Mouse (Mus musculus) lung, embryonic 16.5 days (tissue): ENCODE results near the gene S1pr3. TPM values are rescaled to one million over a fixed set of nuclear protein-coding genes. Genes with fewer than 3 reads are reported as not detected.

Source experiments
- ATAC-seq: fragments of 200-750 bp; cut with Nextera tagmentation; 2 replicates; pipeline ENCODE4 v1.8.0; 2017; ENCODE audit warnings: low read depth, mild to moderate bottlenecking, moderate library complexity
- H3K27ac ChIP-seq: fragments of 300-500 bp; sonication (generic); 2 replicates; pipeline ENCODE4 v1.5.1; 2014; ENCODE audit warnings: mild to moderate bottlenecking, control low read depth, low read length
- H3K27me3 ChIP-seq: fragments of 300-500 bp; sonication (generic); 2 replicates; pipeline ENCODE4 v1.6.1; 2014; ENCODE audit warnings: low read depth, low read length, mixed read lengths; ENCODE audit not compliant: control insufficient read depth, insufficient read depth
- H3K36me3 ChIP-seq: fragments of 300-500 bp; sonication (generic); 2 replicates; pipeline ENCODE4 v1.6.1; 2014; ENCODE audit warnings: low read length; ENCODE audit not compliant: control insufficient read depth, insufficient read depth
- H3K4me1 ChIP-seq: fragments of 300-500 bp; sonication (generic); replicated peaks from 2 replicates; pipeline ENCODE4 v1.6.1; 2014; ENCODE audit warnings: low read length, mixed read lengths; ENCODE audit not compliant: control insufficient read depth, insufficient read depth
- H3K4me2 ChIP-seq: fragments of 300-500 bp; sonication (generic); 2 replicates; pipeline ENCODE4 v1.6.1; 2014; ENCODE audit warnings: low read depth, low read length, control low read depth
- H3K4me3 ChIP-seq: fragments of 300-500 bp; sonication (generic); 2 replicates; pipeline ENCODE4 v1.5.1; 2014; ENCODE audit warnings: mild to moderate bottlenecking, low read length, control low read depth
- H3K9ac ChIP-seq: fragments of 300-500 bp; sonication (generic); 2 replicates; pipeline ENCODE4 v1.6.1; 2014; ENCODE audit warnings: low read length, control low read depth
- H3K9me3 ChIP-seq: fragments of 300-500 bp; sonication (generic); 2 replicates; pipeline ENCODE4 v1.6.1; 2016; ENCODE audit warnings: low read length; ENCODE audit not compliant: control insufficient read depth
- WGBS: fragments of 180-500 bp; shearing (Covaris S2); extraction: QIAGEN DNeasy Blood & Tissue Kit; methylation state at CpG from one replicate; pipeline ENCODE4 v1.1.7; 2014; 5-methylcytosine and 5-hydroxymethylcytosine counted together
- polyA plus RNA-seq: library from polyadenylated mRNA; unstranded; fragments of >200 nt; fragmentation: Nextera tagmentation; extraction: Ambion mirVana; gene quantifications from 2 replicates; pipeline ENCODE4 v1.2.1, GENCODE M21; 2015

Gene S1pr3
- polyA plus RNA-seq, 1 experiment from 2014 or later: 117 TPM

- Histone ChIP-seq H3K4me1 (peaks cover 26% of the 10 kb centered on the region), H3K9ac (peak overlapping the region; percentile 81), H3K9me3 (0 out of 2 replicates have a peak, but pooled peaks cover 3% of the 10 kb centered on the region), H3K4me2 (peak overlapping the region; percentile 68), H3K4me3 (peak overlapping the region; percentile 70), H3K27me3 (no peaks in the 10 kb centered on the region), H3K36me3 (peaks cover 9% of the 10 kb centered on the region), H3K27ac (peak overlapping the region; percentile 81)
- ATAC-seq: no peak
- WGBS: 29% methylated on average over 12 of the region's 12 CpGs
These were observed 3.4 kb downstream of the S1pr3 start for GRCm38 (mm10) chr13:51411696-51412430.

- Histone ChIP-seq H3K9me3 (0 out of 2 replicates have a peak, but pooled peaks cover 3% of the 10 kb centered on the region), H3K9ac (no peak overlapping the region), H3K4me3 (no peak overlapping the region), H3K36me3 (peaks cover 9% of the 10 kb centered on the region), H3K4me1 (peaks cover 37% of the 10 kb centered on the region), H3K27ac (no peak overlapping the region), H3K4me2 (peak overlapping the region; percentile 68; the same call in 1 of the 2 replicates), H3K27me3 (no peaks in the 10 kb centered on the region)
- no peak for ATAC-seq
- WGBS: 56% methylated on average over 3 of the region's 3 CpGs
These were observed 5.0 kb downstream of the S1pr3 start for GRCm38 (mm10) chr13:51413461-51413860.

DNA sequence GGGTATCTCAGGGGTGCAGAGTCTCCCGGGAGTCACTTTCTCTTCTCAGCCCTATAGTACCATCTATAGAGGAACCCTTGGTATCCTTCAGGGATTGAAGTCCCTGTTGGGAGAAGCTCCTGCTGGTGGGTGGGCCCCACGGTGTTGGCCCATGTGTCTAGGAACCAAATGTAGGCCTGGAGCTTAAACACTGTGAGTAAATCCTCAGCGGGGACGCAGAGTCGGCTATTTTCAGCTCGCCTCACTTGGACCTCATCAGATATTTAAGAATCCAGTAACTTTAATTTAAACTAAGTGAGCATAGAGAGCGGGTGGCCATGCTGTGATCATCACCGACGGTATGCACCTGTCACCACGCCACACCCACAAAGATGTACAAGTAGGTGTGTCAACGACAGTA is 8.3 kb downstream of the S1pr3 start:
- peaks cover 41% of the 10 kb centered on the region for H3K4me1 ChIP-seq
- H3K9ac ChIP-seq: no peak overlapping the region
- ATAC-seq: no peak
- H3K27ac ChIP-seq: no peak overlapping the region; the same call in 1 of the 2 replicates
- H3K36me3 ChIP-seq: peaks cover 19% of the 10 kb centered on the region
- no peak overlapping the region for H3K4me2 ChIP-seq
- H3K27me3 ChIP-seq: no peaks in the 10 kb centered on the region
- 64% methylated on average over 11 of the region's 11 CpGs for whole genome bisulfite sequencing
- H3K4me3 ChIP-seq: no peak overlapping the region
- 0 out of 2 replicates have a peak, but pooled peaks cover 3% of the 10 kb centered on the region for H3K9me3 ChIP-seq

- Histone ChIP-seq H3K27me3 (no peaks in the 10 kb centered on the region), H3K4me1 (peaks cover 39% of the 10 kb centered on the region), H3K4me2 (peak overlapping the region; percentile 9; the same call in 1 of the 2 replicates), H3K27ac (peak overlapping the region; percentile 67), H3K9me3 (0 out of 2 replicates have a peak, but pooled peaks cover 3% of the 10 kb centered on the region), H3K4me3 (no peak overlapping the region), H3K36me3 (peaks cover 20% of the 10 kb centered on the region), H3K9ac (peak overlapping the region; percentile 56)
- 31% methylated on average over 6 of the region's 6 CpGs for WGBS
- peak; percentile 30; the same call in 1 of the 2 replicates for ATAC-seq
These were observed 9.4 kb downstream of the S1pr3 start for GRCm38 (mm10) chr13:51417796-51418195.

- peak overlapping the region; percentile 7; the same call in 1 of the 2 replicates for H3K4me3 ChIP-seq
- peaks cover 35% of the 10 kb centered on the region for H3K4me1 ChIP-seq
- H3K9ac ChIP-seq: peak overlapping the region; percentile 56
- no peaks in the 10 kb centered on the region for H3K27me3 ChIP-seq
- peak; percentile 69 for ATAC-seq
- peaks cover 20% of the 10 kb centered on the region for H3K36me3 ChIP-seq
- H3K4me2 ChIP-seq: peak overlapping the region; percentile 6; the same call in 1 of the 2 replicates
- peak overlapping the region; percentile 67 for H3K27ac ChIP-seq
- 0 out of 2 replicates have a peak, but pooled peaks cover 3% of the 10 kb centered on the region for H3K9me3 ChIP-seq
- 4% methylated on average over 20 of the region's 20 CpGs for WGBS
These were observed 10.0 kb downstream of the S1pr3 start for GRCm38 (mm10) chr13:51418268-51418941.

GRCm38 (mm10) chr13:51418942-51419451 is 10.6 kb downstream of the S1pr3 start:
- peak; percentile 14; the same call in 1 of the 2 replicates for ATAC-seq
- 68% methylated on average over 19 of the region's 19 CpGs for WGBS
- Histone ChIP-seq H3K27ac (no peak overlapping the region), H3K27me3 (no peaks in the 10 kb centered on the region), H3K4me3 (no peak overlapping the region), H3K36me3 (peaks cover 20% of the 10 kb centered on the region), H3K9ac (no peak overlapping the region), H3K4me2 (peak overlapping the region; percentile 6; the same call in 1 of the 2 replicates), H3K4me1 (peaks cover 31% of the 10 kb centered on the region), H3K9me3 (0 out of 2 replicates have a peak, but pooled peaks cover 3% of the 10 kb centered on the region)

DNA sequence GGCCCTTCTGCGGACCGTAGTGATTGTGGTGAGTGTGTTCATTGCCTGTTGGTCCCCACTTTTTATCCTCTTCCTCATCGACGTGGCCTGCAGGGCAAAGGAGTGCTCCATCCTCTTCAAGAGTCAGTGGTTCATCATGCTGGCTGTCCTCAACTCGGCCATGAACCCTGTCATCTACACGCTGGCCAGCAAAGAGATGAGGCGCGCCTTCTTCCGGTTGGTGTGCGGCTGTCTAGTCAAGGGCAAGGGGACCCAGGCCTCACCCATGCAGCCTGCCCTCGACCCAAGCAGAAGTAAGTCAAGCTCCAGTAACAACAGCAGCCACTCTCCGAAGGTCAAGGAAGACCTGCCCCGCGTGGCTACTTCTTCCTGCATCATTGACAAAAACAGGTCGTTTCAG is 11.1 kb downstream of the S1pr3 start:
- H3K4me1 ChIP-seq: peaks cover 31% of the 10 kb centered on the region
- H3K9ac ChIP-seq: no peak overlapping the region
- no peak overlapping the region for H3K4me3 ChIP-seq
- 0 out of 2 replicates have a peak, but pooled peaks cover 3% of the 10 kb centered on the region for H3K9me3 ChIP-seq
- 86% methylated on average over 15 of the region's 15 CpGs for WGBS
- H3K4me2 ChIP-seq: no peak overlapping the region
- ATAC-seq: no peak
- peaks cover 19% of the 10 kb centered on the region for H3K36me3 ChIP-seq
- H3K27ac ChIP-seq: no peak overlapping the region
- H3K27me3 ChIP-seq: no peaks in the 10 kb centered on the region

DNA sequence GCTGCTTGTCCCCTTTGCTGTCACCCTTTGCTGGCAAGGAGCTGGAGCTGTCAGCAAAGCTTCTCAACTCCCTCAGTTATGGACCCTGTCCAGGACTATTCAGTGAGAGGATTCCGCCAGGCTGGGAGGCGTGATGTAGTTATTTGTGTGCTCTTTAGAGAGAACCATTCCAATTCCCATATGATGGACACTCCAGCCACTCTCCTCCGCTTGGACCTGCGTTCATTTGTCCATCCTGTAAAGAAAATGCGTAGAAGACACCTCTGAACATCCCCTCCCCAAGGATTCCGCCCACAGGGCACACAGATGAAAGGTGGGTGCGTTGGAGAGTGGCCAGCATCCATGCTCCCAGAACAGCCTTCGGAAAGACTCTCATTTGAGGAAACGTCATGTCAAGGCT is 12.4 kb downstream of the S1pr3 start:
- ATAC-seq: no peak
- Histone ChIP-seq H3K4me2 (no peak overlapping the region), H3K9ac (no peak overlapping the region), H3K27ac (no peak overlapping the region), H3K4me1 (peaks cover 28% of the 10 kb centered on the region), H3K27me3 (no peaks in the 10 kb centered on the region), H3K36me3 (peaks cover 11% of the 10 kb centered on the region), H3K4me3 (no peak overlapping the region), H3K9me3 (no peaks in the 10 kb centered on the region)
- 80% methylated on average over 9 of the region's 9 CpGs for WGBS

- 62% methylated on average over 9 of the region's 9 CpGs for WGBS
- ATAC-seq: no peak
- Histone ChIP-seq H3K27ac (no peak overlapping the region), H3K4me1 (peaks cover 5% of the 10 kb centered on the region; the same call in 1 of the 2 replicates), H3K36me3 (peaks cover 11% of the 10 kb centered on the region), H3K9ac (no peak overlapping the region), H3K4me3 (no peak overlapping the region), H3K4me2 (no peak overlapping the region), H3K9me3 (no peaks in the 10 kb centered on the region), H3K27me3 (no peaks in the 10 kb centered on the region)
These were observed 15.2 kb downstream of the S1pr3 start for GRCm38 (mm10) chr13:51423647-51424046.
